ENCODE assay signal across 8 mouse cellular contexts in the genomic region with DNA sequence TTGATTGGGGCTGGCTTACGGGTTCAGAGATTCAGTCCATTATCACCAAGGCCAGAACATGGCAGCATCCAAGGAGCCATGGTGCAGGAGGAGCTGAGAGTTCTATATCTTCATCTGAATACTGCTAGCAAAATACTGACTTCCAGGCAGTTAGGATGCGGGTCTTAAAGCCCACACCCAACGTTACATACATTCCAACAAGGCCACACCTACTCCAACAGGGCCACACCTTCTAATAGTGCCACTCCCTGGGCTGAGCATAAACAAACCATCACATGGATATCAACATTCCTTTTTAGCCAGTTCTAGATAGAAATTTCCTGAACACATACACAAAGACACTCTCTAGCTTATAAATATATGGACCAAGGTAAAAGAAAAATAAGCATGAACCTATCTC. TPM values are rescaled to one million over a fixed set of nuclear protein-coding genes. Genes with fewer than 3 reads are reported as not detected.
DNase-seq lines count a peak whose midpoint lies in the region; ATAC-seq lines count a peak whose summit lies in the region.

A gene (minus strand): TSS at position 120 of the 400 bp plus-strand sequence.

- H3K9ac ChIP-seq in kidney, embryonic 16.5 days (replicated peaks; ENCODE audit: low read length) = no peak within 1 kb of the TSS
- H3K9ac ChIP-seq in neural tube, embryonic 13.5 days = no peak within 1 kb of the TSS

- DNase-seq in kidney, adult 9 months = no peak
- DNase-seq in heart, embryonic 10.5 days (ENCODE audit: low spot score) = no peak
- no peak for DNase-seq in layer of hippocampus, postnatal 36 days
- DNase-seq in right cerebral cortex, postnatal 36 days (ENCODE audit: low spot score in 2 of 2) = no peak
- DNase-seq in spleen, postnatal 10 days (ENCODE audit: low spot score in 2 of 2) = no peak

- no peak for ATAC-seq in kidney, embryonic 16.5 days (ENCODE audit: low FRiP score, low TSS enrichment)
- no peak for ATAC-seq in neural tube, embryonic 13.5 days (ENCODE audit: low read depth)

- H3K36me3 ChIP-seq in kidney, embryonic 16.5 days (ENCODE audit: insufficient read depth, low read length) = no peaks in the 10 kb centered on the region
- H3K36me3 ChIP-seq in heart, embryonic 10.5 days = no peaks in the 10 kb centered on the region
- H3K36me3 ChIP-seq in neural tube, embryonic 13.5 days = no peaks in the 10 kb centered on the region

- H3K4me1 ChIP-seq in kidney, embryonic 16.5 days (ENCODE audit: insufficient read depth, low read length) = no peaks in the 10 kb centered on the region
- no peaks in the 10 kb centered on the region for H3K4me1 ChIP-seq in brown adipose tissue, adult 24 weeks (ENCODE audit: control insufficient read depth, insufficient read depth, insufficient read length, low read length)
- no peaks in the 10 kb centered on the region for H3K4me1 ChIP-seq in heart, embryonic 10.5 days
- no peaks in the 10 kb centered on the region for H3K4me1 ChIP-seq in neural tube, embryonic 13.5 days (replicated peaks)

- no peak within 1 kb of the TSS for H3K4me3 ChIP-seq in kidney, embryonic 16.5 days (ENCODE audit: low read length)
- no peak within 1 kb of the TSS for H3K4me3 ChIP-seq in brown adipose tissue, adult 24 weeks (ENCODE audit: insufficient read depth, low read depth, low read length)
- H3K4me3 ChIP-seq in heart, embryonic 10.5 days = no peak within 1 kb of the TSS
- H3K4me3 ChIP-seq in neural tube, embryonic 13.5 days = no peak within 1 kb of the TSS

- no peak within 1 kb of the TSS for H3K4me2 ChIP-seq in kidney, embryonic 16.5 days (replicated peaks; ENCODE audit: low read depth, low read length)
- H3K4me2 ChIP-seq in neural tube, embryonic 13.5 days = no peak within 1 kb of the TSS

- H3K9me3 ChIP-seq in kidney, embryonic 16.5 days (ENCODE audit: low read length) = no peaks in the 10 kb centered on the region
- H3K9me3 ChIP-seq in heart, embryonic 10.5 days = no peaks in the 10 kb centered on the region
- no peaks in the 10 kb centered on the region for H3K9me3 ChIP-seq in neural tube, embryonic 13.5 days

- 86% methylated on average over 3 of the region's 3 CpGs for WGBS in kidney, embryonic 16.5 days
- WGBS in heart, embryonic 10.5 days = 84% methylated on average over 3 of the region's 3 CpGs
- 87% methylated on average over 3 of the region's 3 CpGs for WGBS in neural tube, embryonic 13.5 days

- no peaks in the 10 kb centered on the region for H3K27me3 ChIP-seq in kidney, embryonic 16.5 days (ENCODE audit: insufficient read depth, low read length)
- no peaks in the 10 kb centered on the region for H3K27me3 ChIP-seq in heart, embryonic 10.5 days (ENCODE audit: insufficient read depth, poor library complexity, severe bottlenecking)
- H3K27me3 ChIP-seq in neural tube, embryonic 13.5 days = no peaks in the 10 kb centered on the region

- no peak within 1 kb of the TSS for H3K27ac ChIP-seq in kidney, embryonic 16.5 days (ENCODE audit: low read length)
- H3K27ac ChIP-seq in brown adipose tissue, adult 24 weeks (replicated peaks; ENCODE audit: low read depth, low read length) = no peak within 1 kb of the TSS
- no peak within 1 kb of the TSS for H3K27ac ChIP-seq in heart, embryonic 10.5 days
- no peak within 1 kb of the TSS for H3K27ac ChIP-seq in neural tube, embryonic 13.5 days (replicated peaks)

RNA-seq across cellular contexts. Expression of the gene that starts here (rescaled TPM):
- polyA plus RNA-seq in kidney, embryonic 16.5 days (2015; fragmentation: Nextera tagmentation; extraction: Ambion mirVana) = 22.7 and 26.1 TPM in 2 replicates
- polyA plus RNA-seq in brown adipose tissue, adult 24 weeks (2012; ENCODE audit: insufficient read depth, insufficient read length, missing spikeins) = 159 and 164 TPM in 2 replicates
- polyA plus RNA-seq in heart, embryonic 10.5 days (2016; fragmentation: Nextera tagmentation; extraction: Ambion mirVana) = 17.1 and 26.8 TPM in 2 replicates
- 10 to 100 TPM; 38.4 to 40.2 TPM for total RNA-seq in layer of hippocampus, postnatal 36 days (2021)
- 21.6 and 22.1 TPM in 2 replicates for polyA plus RNA-seq in neural tube, embryonic 13.5 days (2015; fragmentation: Nextera tagmentation; extraction: Ambion mirVana)
